18 mouse cellular contexts compared by ENCODE assay signal in genomic region chr7:81235117-81235516, GRCm38 (mm10).
"Had no signal": no experiment of that assay in that cellular context is flagged by ENCODE, and none has a peak within 500 bp of the region (broad histone marks: within the 10 kb centered on the region; RNA-seq: fewer than 3 reads in every experiment).

No protein-coding gene starts in this region.

- H3K27ac ChIP-seq: midbrain, embryonic 10.5 days; midbrain, embryonic 12.5 days; midbrain, embryonic 15.5 days; neural tube, embryonic 12.5 days; stomach, embryonic 15.5 days; stomach, postnatal 0 days had no signal

- H3K9ac ChIP-seq: lung, embryonic 14.5 days; midbrain, embryonic 12.5 days; midbrain, embryonic 15.5 days; neural tube, embryonic 12.5 days; stomach, embryonic 15.5 days had no signal

- ATAC-seq: midbrain, embryonic 15.5 days had no signal

- H3K4me3 ChIP-seq: midbrain, embryonic 10.5 days; midbrain, embryonic 12.5 days; midbrain, embryonic 15.5 days; neural tube, embryonic 12.5 days; stomach, embryonic 15.5 days had no signal

- H3K27me3 ChIP-seq: midbrain, embryonic 12.5 days; midbrain, embryonic 15.5 days; neural tube, embryonic 12.5 days; stomach, embryonic 15.5 days had no signal

- H3K4me1 ChIP-seq: midbrain, embryonic 10.5 days; midbrain, embryonic 12.5 days; midbrain, embryonic 15.5 days; neural tube, embryonic 12.5 days; stomach, embryonic 15.5 days had no signal

- H3K9me3 ChIP-seq: midbrain, embryonic 10.5 days; midbrain, embryonic 12.5 days; midbrain, embryonic 15.5 days; neural tube, embryonic 12.5 days; stomach, embryonic 15.5 days had no signal

- DNase-seq: lung, adult 18-20 months; lung, embryonic 14.5 days; lung, postnatal 10 days; lung, postnatal 4 days; retina, postnatal 1 day; right cerebral cortex, adult 18-20 months; right cerebral cortex, postnatal 25 days; right cerebral cortex, postnatal 4 days; spleen, adult 18-20 months; thymus, adult 2 months; thymus, postnatal 25 days; thymus, postnatal 4 days had no signal

- H3K4me2 ChIP-seq: lung, embryonic 14.5 days; midbrain, embryonic 12.5 days; midbrain, embryonic 15.5 days; neural tube, embryonic 12.5 days; stomach, embryonic 15.5 days had no signal

- H3K36me3 ChIP-seq: midbrain, embryonic 10.5 days; midbrain, embryonic 12.5 days; midbrain, embryonic 15.5 days; neural tube, embryonic 12.5 days; stomach, embryonic 15.5 days had no signal
